Mouse (Mus musculus): Measurements from ENCODE around the gene Cyp2t4. TPM values are rescaled to one million over a fixed set of nuclear protein-coding genes. Genes with fewer than 3 reads are reported as not detected.

The Cyp2t4 gene
- polyA plus RNA-seq, 1 experiment = not detected

DNA sequence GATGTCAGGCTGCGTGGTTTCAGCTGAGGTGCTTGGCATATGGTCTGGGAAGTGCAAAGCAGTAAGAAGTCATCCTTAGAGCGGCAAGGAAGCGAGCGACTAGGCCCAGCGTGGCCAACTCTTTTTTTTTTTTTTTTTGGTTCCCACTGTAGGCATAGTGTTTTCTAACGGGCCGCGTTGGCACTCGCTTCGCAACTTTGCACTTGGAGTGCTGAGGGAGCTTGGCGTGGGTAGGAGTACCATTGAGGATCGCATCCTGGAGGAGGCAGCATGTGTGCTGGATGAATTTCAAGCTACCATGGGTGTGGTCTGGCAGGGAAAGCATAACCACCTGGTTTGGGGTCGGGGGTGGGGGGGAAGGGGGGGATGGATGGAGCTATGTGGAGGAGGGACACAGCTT lies 2.5 kb downstream of the Cyp2t4 start:
- Histone ChIP-seq H3K27me3 (ENCODE audit: control insufficient read depth) (no peaks in the 10 kb centered on the region), H3K4me1 (ENCODE audit: control insufficient read depth) (peaks cover 11% of the 10 kb centered on the region), H3K36me3 (ENCODE audit: control insufficient read depth) (peaks cover 36% of the 10 kb centered on the region), H3K4me3 (replicated peaks) (no peak overlapping the region), H3K9me3 (ENCODE audit: control insufficient read depth, low read length) (no peaks in the 10 kb centered on the region)
- TF ChIP-seq TAL1 (IDR thresholded peaks at IDR 0.05; ENCODE audit: low read length) (no peak), GATA1 (IDR thresholded peaks at IDR 0.05; ENCODE audit: low read length) (no peak)

GRCm38 (mm10) chr7:27158171-27158570 lies 4.7 kb downstream of the Cyp2t4 start:
- H3K36me3 ChIP-seq (ENCODE audit: control insufficient read depth) = peaks cover 58% of the 10 kb centered on the region
- H3K9me3 ChIP-seq (ENCODE audit: control insufficient read depth, low read length) = no peaks in the 10 kb centered on the region
- H3K4me1 ChIP-seq (ENCODE audit: control insufficient read depth) = peaks cover 27% of the 10 kb centered on the region
- TF ChIP-seq GATA1 (IDR thresholded peaks at IDR 0.05; ENCODE audit: low read length) (no peak), TAL1 (IDR thresholded peaks at IDR 0.05; ENCODE audit: low read length) (no peak)
- no peak overlapping the region for H3K4me3 ChIP-seq (replicated peaks)
- H3K27me3 ChIP-seq (ENCODE audit: control insufficient read depth) = no peaks in the 10 kb centered on the region

DNA sequence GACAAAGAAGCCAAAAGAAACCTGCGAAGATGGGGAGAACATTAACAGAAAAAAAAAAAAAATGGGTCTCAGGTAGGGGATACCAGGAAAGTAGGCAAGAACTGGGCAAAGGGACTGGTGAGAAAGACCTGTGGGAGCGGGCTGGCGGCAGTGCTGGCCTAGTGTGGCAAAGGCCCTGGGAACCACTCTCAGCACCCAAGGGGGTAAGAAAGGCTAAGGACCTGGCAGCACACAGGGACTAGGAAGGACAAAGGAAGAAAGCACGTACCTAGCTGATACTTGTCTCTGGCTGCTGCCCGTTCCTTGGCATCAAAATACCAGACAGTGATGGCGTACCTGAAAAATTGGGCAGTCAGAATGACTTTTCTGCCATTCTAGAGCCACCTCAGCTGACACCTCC lies 5.7 kb downstream of the Cyp2t4 start:
- Histone ChIP-seq H3K4me1 (ENCODE audit: control insufficient read depth) (peaks cover 34% of the 10 kb centered on the region), H3K9me3 (ENCODE audit: control insufficient read depth, low read length) (no peaks in the 10 kb centered on the region), H3K4me3 (replicated peaks) (no peak overlapping the region), H3K27me3 (ENCODE audit: control insufficient read depth) (no peaks in the 10 kb centered on the region), H3K36me3 (ENCODE audit: control insufficient read depth) (peaks cover 67% of the 10 kb centered on the region)
- no peak for TF ChIP-seq GATA1 (IDR thresholded peaks at IDR 0.05; ENCODE audit: low read length)
- no peak for TF ChIP-seq TAL1 (IDR thresholded peaks at IDR 0.05; ENCODE audit: low read length)

- TF ChIP-seq GATA1 (IDR thresholded peaks at IDR 0.05; ENCODE audit: low read length) = no peak
- no peak for TF ChIP-seq TAL1 (IDR thresholded peaks at IDR 0.05; ENCODE audit: low read length)
- Histone ChIP-seq H3K4me3 (replicated peaks) (no peak overlapping the region), H3K9me3 (ENCODE audit: control insufficient read depth, low read length) (no peaks in the 10 kb centered on the region), H3K4me1 (ENCODE audit: control insufficient read depth) (peaks cover 39% of the 10 kb centered on the region), H3K36me3 (ENCODE audit: control insufficient read depth) (peaks cover 73% of the 10 kb centered on the region), H3K27me3 (ENCODE audit: control insufficient read depth) (no peaks in the 10 kb centered on the region)
Observed at GRCm38 (mm10) chr7:27159882-27160281, 6.4 kb downstream of the Cyp2t4 start.

DNA sequence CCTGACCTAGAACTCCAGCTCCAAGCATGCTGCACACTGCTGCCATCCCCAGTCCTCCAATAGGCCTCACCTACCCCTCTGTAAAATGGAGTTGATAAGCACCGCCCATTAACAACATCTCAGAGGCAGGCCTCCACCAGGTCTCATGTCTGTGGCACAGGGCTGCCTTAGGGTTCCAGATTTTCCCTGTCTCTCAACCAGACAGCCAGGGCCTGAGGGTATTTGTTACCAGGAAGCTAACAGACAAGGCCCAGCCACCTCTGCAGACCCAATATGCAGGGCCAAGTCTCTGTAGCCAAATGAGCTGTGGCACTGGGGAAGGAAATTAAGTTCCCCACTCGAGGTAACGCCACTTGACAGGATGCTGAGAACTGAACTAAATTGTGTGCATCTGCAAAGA lies 7.4 kb downstream of the Cyp2t4 start:
- no peaks in the 10 kb centered on the region for H3K9me3 ChIP-seq (ENCODE audit: control insufficient read depth, low read length)
- no peak overlapping the region for H3K4me3 ChIP-seq (replicated peaks)
- peaks cover 50% of the 10 kb centered on the region for H3K4me1 ChIP-seq (ENCODE audit: control insufficient read depth)
- H3K36me3 ChIP-seq (ENCODE audit: control insufficient read depth) = peaks cover 79% of the 10 kb centered on the region
- H3K27me3 ChIP-seq (ENCODE audit: control insufficient read depth) = no peaks in the 10 kb centered on the region
- TF ChIP-seq GATA1 (IDR thresholded peaks at IDR 0.05; ENCODE audit: low read length) (no peak), TAL1 (IDR thresholded peaks at IDR 0.05; ENCODE audit: low read length) (no peak)

GRCm38 (mm10) chr7:27161744-27162143 lies 8.2 kb downstream of the Cyp2t4 start:
- H3K36me3 ChIP-seq (ENCODE audit: control insufficient read depth) = peaks cover 79% of the 10 kb centered on the region
- no peaks in the 10 kb centered on the region for H3K9me3 ChIP-seq (ENCODE audit: control insufficient read depth, low read length)
- TF ChIP-seq TAL1 (IDR thresholded peaks at IDR 0.05; ENCODE audit: low read length) = no peak
- TF ChIP-seq GATA1 (IDR thresholded peaks at IDR 0.05; ENCODE audit: low read length) = no peak
- H3K4me1 ChIP-seq (ENCODE audit: control insufficient read depth) = peaks cover 53% of the 10 kb centered on the region
- H3K4me3 ChIP-seq (replicated peaks) = no peak overlapping the region
- no peaks in the 10 kb centered on the region for H3K27me3 ChIP-seq (ENCODE audit: control insufficient read depth)

GRCm38 (mm10) chr7:27162780-27163449 lies 9.4 kb downstream of the Cyp2t4 start:
- Histone ChIP-seq H3K27me3 (ENCODE audit: control insufficient read depth) (no peaks in the 10 kb centered on the region), H3K4me1 (ENCODE audit: control insufficient read depth) (peaks cover 65% of the 10 kb centered on the region), H3K36me3 (ENCODE audit: control insufficient read depth) (peaks cover 71% of the 10 kb centered on the region), H3K4me3 (replicated peaks) (no peak overlapping the region), H3K9me3 (ENCODE audit: control insufficient read depth, low read length) (no peaks in the 10 kb centered on the region)
- no peak for TF ChIP-seq TAL1 (IDR thresholded peaks at IDR 0.05; ENCODE audit: low read length)
- no peak for TF ChIP-seq GATA1 (IDR thresholded peaks at IDR 0.05; ENCODE audit: low read length)

DNA sequence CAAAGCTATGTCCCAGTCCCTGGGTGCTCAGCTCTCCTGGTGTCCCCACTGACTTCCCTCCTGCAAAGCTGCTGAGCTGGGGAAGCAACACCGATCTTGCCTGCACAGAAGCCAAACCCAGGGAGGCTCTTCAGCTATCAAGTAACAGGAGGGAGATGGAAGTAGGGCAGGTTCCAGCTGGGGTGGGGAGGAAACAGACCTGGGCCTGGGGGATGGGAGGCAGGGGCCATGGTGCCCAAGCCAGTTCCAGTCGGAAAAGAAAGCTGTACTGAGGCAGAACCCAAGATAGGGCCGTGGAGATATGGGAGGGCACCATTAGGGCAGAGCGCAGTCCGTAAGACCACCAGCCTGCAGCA lies 9.9 kb downstream of the Cyp2t4 start:
- Histone ChIP-seq H3K27me3 (ENCODE audit: control insufficient read depth) (no peaks in the 10 kb centered on the region), H3K4me3 (replicated peaks) (no peak overlapping the region), H3K4me1 (ENCODE audit: control insufficient read depth) (peaks cover 70% of the 10 kb centered on the region), H3K9me3 (ENCODE audit: control insufficient read depth, low read length) (no peaks in the 10 kb centered on the region), H3K36me3 (ENCODE audit: control insufficient read depth) (peaks cover 67% of the 10 kb centered on the region)
- no peak for TF ChIP-seq TAL1 (IDR thresholded peaks at IDR 0.05; ENCODE audit: low read length)
- TF ChIP-seq GATA1 (IDR thresholded peaks at IDR 0.05; ENCODE audit: low read length) = no peak

- TF ChIP-seq GATA1 (IDR thresholded peaks at IDR 0.05; ENCODE audit: low read length) (no peak), TAL1 (IDR thresholded peaks at IDR 0.05; ENCODE audit: low read length) (no peak)
- peaks cover 71% of the 10 kb centered on the region for H3K4me1 ChIP-seq (ENCODE audit: control insufficient read depth)
- no peak overlapping the region for H3K4me3 ChIP-seq (replicated peaks)
- H3K36me3 ChIP-seq (ENCODE audit: control insufficient read depth) = peaks cover 59% of the 10 kb centered on the region
- no peaks in the 10 kb centered on the region for H3K27me3 ChIP-seq (ENCODE audit: control insufficient read depth)
- H3K9me3 ChIP-seq (ENCODE audit: control insufficient read depth, low read length) = no peaks in the 10 kb centered on the region
Observed at GRCm38 (mm10) chr7:27164112-27164947, 10.8 kb downstream of the Cyp2t4 start.

Data from erythroblast, embryonic 14.5 days (primary cell).